Mouse (Mus musculus) stomach, embryonic 14.5 days (tissue): ENCODE data around the gene Rpp40. TPM values are rescaled to one million over a fixed set of nuclear protein-coding genes. Genes with fewer than 3 reads are reported as not detected.

Experiments
- ATAC-seq: fragments of 200-750 bp; cut with Nextera tagmentation; 2 replicates; pipeline ENCODE4 v1.8.0; 2017; ENCODE audit warnings: low read depth, moderate TSS enrichment; ENCODE audit not compliant: insufficient number of reproducible peaks, insufficient read depth, low FRiP score
- H3K27ac ChIP-seq: fragments of 300-500 bp; sonication (generic); 2 replicates; pipeline ENCODE4 v1.5.1; 2014; ENCODE audit warnings: mild to moderate bottlenecking, low read length, moderate library complexity, mixed read lengths
- H3K27me3 ChIP-seq: fragments of 300-500 bp; sonication (generic); 2 replicates; pipeline ENCODE4 v1.6.1; 2014; ENCODE audit warnings: low read length, control low read depth, mixed read lengths; ENCODE audit not compliant: control insufficient read depth, insufficient read depth
- H3K36me3 ChIP-seq: fragments of 300-500 bp; sonication (generic); 2 replicates; pipeline ENCODE4 v1.6.1; 2014; ENCODE audit warnings: mild to moderate bottlenecking, control low read depth, low read length, moderate library complexity, mixed read lengths; ENCODE audit not compliant: control insufficient read depth, insufficient read depth
- H3K4me1 ChIP-seq: fragments of 300-500 bp; sonication (generic); 2 replicates; pipeline ENCODE4 v1.6.1; 2014; ENCODE audit warnings: low read length, control low read depth, mixed read lengths; ENCODE audit not compliant: control insufficient read depth, insufficient read depth
- H3K4me2 ChIP-seq: fragments of 300-500 bp; sonication (generic); replicated peaks from 2 replicates; pipeline ENCODE4 v1.6.1; 2014; ENCODE audit warnings: low read depth, low read length, control low read depth
- H3K4me3 ChIP-seq: fragments of 300-500 bp; sonication (generic); 2 replicates; pipeline ENCODE4 v1.5.1; 2014; ENCODE audit warnings: low read depth, low read length, control low read depth
- H3K9ac ChIP-seq: fragments of 300-500 bp; sonication (generic); replicated peaks from 2 replicates; pipeline ENCODE4 v1.6.1; 2014; ENCODE audit warnings: low read depth, mild to moderate bottlenecking, control low read depth, low read length, moderate library complexity, mixed read lengths
- H3K9me3 ChIP-seq: fragments of 300-500 bp; sonication (generic); 2 replicates; pipeline ENCODE4 v1.6.1; 2016; ENCODE audit warnings: low read depth, low read length, control low read depth; ENCODE audit not compliant: control insufficient read depth
- WGBS: fragments of 180-500 bp; shearing (Covaris S2); extraction: QIAGEN DNeasy Blood & Tissue Kit; methylation state at CpG from one replicate; pipeline ENCODE4 v1.1.7; 2014; 5-methylcytosine and 5-hydroxymethylcytosine counted together
- polyA plus RNA-seq: library from polyadenylated mRNA; unstranded; fragments of >200 nt; fragmentation: Nextera tagmentation; extraction: Ambion mirVana; gene quantifications from 2 replicates; pipeline ENCODE4 v1.2.1, GENCODE M21; 2014

The Rpp40 gene
- polyA plus RNA-seq: 21.5 and 25.2 TPM in 2 replicates

GRCm38 (mm10) chr13:35905879-35906481 is at the start of gene Rpp40:
TSS of gene Rpp40 (minus strand) at chr13:35906359.
- H3K36me3 ChIP-seq: no peaks in the 10 kb centered on the region
- no peak within 1 kb of the TSS for H3K27ac ChIP-seq
- WGBS: under 1% methylated on average over 35 of the region's 35 CpGs
- no peaks in the 10 kb centered on the region for H3K4me1 ChIP-seq
- H3K9ac ChIP-seq: peak within 1 kb of the TSS; percentile 46
- H3K27me3 ChIP-seq: no peaks in the 10 kb centered on the region
- peak within 1 kb of the TSS; percentile 72 for H3K4me2 ChIP-seq
- peak within 1 kb of the TSS; percentile 64 for H3K4me3 ChIP-seq
- no peaks in the 10 kb centered on the region for H3K9me3 ChIP-seq
- ATAC-seq: peak; percentile 100

DNA sequence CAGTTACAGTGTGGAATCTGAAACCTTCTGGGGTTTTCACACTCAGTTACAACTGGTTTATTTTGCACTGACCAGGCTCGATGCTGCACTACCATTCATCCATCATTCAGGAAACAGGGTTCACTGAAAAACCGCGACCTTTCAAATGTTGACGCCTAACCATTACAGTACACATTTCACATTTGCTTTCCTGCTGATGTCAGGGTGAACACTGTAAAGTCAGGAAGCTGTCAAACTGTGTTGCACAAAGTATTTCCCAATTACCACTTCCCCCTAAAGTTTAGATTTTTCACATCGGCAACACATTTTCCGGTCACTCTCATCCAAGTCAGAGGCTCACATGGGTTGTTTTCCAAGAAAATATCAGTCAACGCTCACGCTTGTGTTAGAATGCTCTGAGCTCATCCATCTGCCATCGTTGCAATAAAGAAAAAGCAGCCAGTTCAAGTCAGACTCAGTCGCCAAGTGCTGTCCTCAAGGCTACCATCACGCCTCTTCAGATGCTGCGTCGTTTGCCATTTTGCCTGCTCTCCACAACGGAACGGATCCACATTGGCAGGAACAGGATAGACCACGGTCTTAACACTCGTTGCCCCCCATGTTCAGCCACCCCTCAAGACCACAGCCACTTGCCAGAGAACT is 43.8 kb upstream of the Rpp40 start:
- H3K4me3 ChIP-seq: no peak overlapping the region
- WGBS: 59% methylated on average over 17 of the region's 17 CpGs
- H3K4me2 ChIP-seq: no peak overlapping the region
- H3K27ac ChIP-seq: no peak overlapping the region
- no peak overlapping the region for H3K9ac ChIP-seq
- H3K36me3 ChIP-seq: no peaks in the 10 kb centered on the region
- no peaks in the 10 kb centered on the region; the same call in 1 of the 2 replicates for H3K9me3 ChIP-seq
- no peaks in the 10 kb centered on the region for H3K4me1 ChIP-seq
- ATAC-seq: no peak
- H3K27me3 ChIP-seq: no peaks in the 10 kb centered on the region

- Histone ChIP-seq H3K27ac (no peak overlapping the region), H3K4me2 (no peak overlapping the region), H3K27me3 (no peaks in the 10 kb centered on the region), H3K4me3 (no peak overlapping the region), H3K9me3 (no peaks in the 10 kb centered on the region; the same call in 1 of the 2 replicates), H3K9ac (no peak overlapping the region), H3K4me1 (no peaks in the 10 kb centered on the region), H3K36me3 (no peaks in the 10 kb centered on the region)
- ATAC-seq: no peak
- 18% methylated on average over 14 of the region's 14 CpGs for WGBS
These were observed 41.3 kb upstream of the Rpp40 start for GRCm38 (mm10) chr13:35947354-35948000.

GRCm38 (mm10) chr13:35946659-35947353 is 40.6 kb upstream of the Rpp40 start:
- WGBS: 69% methylated on average over 20 of the region's 20 CpGs
- Histone ChIP-seq H3K4me1 (no peaks in the 10 kb centered on the region), H3K36me3 (no peaks in the 10 kb centered on the region), H3K4me3 (no peak overlapping the region), H3K9me3 (no peaks in the 10 kb centered on the region; the same call in 1 of the 2 replicates), H3K4me2 (no peak overlapping the region), H3K9ac (no peak overlapping the region), H3K27me3 (no peaks in the 10 kb centered on the region), H3K27ac (no peak overlapping the region)
- no peak; the same call in 1 of the 2 replicates for ATAC-seq

DNA sequence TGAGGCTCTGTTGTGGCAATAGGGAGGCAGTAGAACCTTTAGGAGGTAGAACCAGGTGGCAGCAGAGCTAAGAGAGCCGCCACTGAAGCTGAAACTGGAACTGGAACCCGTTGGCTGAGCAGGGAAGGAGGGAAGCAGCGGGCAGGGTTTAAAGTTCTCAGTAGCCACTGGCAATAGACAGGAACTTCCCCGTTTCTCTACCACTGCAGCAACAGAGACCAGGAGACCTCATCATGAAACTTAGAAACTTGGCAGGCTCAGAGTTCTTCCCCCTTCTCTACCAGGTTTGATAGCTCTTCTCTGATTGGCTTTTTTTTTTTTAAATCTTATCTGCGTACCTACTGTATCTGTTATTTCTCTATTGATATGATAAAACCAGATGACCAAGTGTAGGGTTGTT is 34.8 kb upstream of the Rpp40 start:
- WGBS: 80% methylated on average over 5 of the region's 5 CpGs
- Histone ChIP-seq H3K9ac (no peak overlapping the region), H3K4me1 (no peaks in the 10 kb centered on the region), H3K36me3 (no peaks in the 10 kb centered on the region), H3K27me3 (no peaks in the 10 kb centered on the region), H3K9me3 (no peaks in the 10 kb centered on the region), H3K4me3 (no peak overlapping the region), H3K4me2 (no peak overlapping the region), H3K27ac (no peak overlapping the region)
- no peak for ATAC-seq

DNA sequence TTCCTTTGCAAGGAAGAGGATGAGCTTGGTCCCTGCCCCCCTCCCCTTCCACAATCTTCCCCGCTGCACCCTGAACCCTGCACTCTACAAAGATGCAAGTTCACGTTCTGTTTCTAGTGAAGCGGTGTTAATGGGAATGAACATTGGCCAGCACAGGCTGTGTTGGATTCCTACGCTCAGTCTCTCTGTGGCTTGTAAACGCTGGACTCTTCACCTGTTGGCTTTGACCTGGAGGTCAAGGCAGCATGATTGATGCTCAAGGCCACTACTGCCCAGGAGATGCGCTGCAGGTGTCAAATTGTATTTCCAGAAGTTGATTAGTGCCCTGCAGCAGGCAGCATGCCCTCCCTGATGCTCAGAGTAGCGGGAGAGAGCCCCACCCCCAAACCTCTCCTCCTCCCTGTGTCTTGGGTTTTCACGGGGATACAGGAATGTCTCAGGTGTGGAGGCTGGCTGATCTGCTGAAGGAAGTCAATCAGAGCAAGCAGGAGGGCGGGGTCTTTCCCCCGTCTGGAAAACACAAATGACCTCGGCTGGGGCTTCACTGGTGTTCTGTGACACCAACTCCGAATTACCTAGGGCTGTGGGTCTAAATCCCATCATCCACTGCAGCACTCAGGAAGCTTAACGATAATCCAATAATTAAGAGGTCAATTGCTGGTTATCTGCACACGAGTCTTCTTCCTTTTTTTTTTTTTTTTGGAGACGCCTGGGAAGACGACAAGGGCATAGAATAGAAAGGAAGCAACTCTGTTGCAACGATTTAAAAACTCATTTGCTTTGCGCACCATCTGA is 33.9 kb upstream of the Rpp40 start:
- Histone ChIP-seq H3K9ac (no peak overlapping the region), H3K36me3 (no peaks in the 10 kb centered on the region), H3K4me2 (no peak overlapping the region), H3K27ac (no peak overlapping the region), H3K9me3 (peaks cover 4% of the 10 kb centered on the region; the same call in 1 of the 2 replicates), H3K27me3 (no peaks in the 10 kb centered on the region), H3K4me3 (no peak overlapping the region), H3K4me1 (no peaks in the 10 kb centered on the region)
- 53% methylated on average over 18 of the region's 18 CpGs for WGBS
- ATAC-seq: no peak

GRCm38 (mm10) chr13:35937991-35938390 is 31.8 kb upstream of the Rpp40 start:
- no peaks in the 10 kb centered on the region for H3K36me3 ChIP-seq
- no peak overlapping the region for H3K4me2 ChIP-seq
- H3K27me3 ChIP-seq: no peaks in the 10 kb centered on the region
- H3K9ac ChIP-seq: no peak overlapping the region
- ATAC-seq: no peak
- no peak overlapping the region for H3K4me3 ChIP-seq
- no peaks in the 10 kb centered on the region for H3K4me1 ChIP-seq
- H3K9me3 ChIP-seq: peaks cover 7% of the 10 kb centered on the region; the same call in 1 of the 2 replicates
- whole genome bisulfite sequencing: 69% methylated on average over 2 of the region's 2 CpGs
- H3K27ac ChIP-seq: no peak overlapping the region

- 90% methylated on average over 1 of the region's 1 CpGs for WGBS
- Histone ChIP-seq H3K27ac (no peak overlapping the region), H3K4me1 (no peaks in the 10 kb centered on the region), H3K9me3 (no peaks in the 10 kb centered on the region; the same call in 1 of the 2 replicates), H3K4me3 (no peak overlapping the region), H3K9ac (no peak overlapping the region), H3K27me3 (no peaks in the 10 kb centered on the region), H3K4me2 (no peak overlapping the region), H3K36me3 (no peaks in the 10 kb centered on the region)
- ATAC-seq: no peak
These were observed 5.3 kb upstream of the Rpp40 start for GRCm38 (mm10) chr13:35911476-35911875.
